Mouse (Mus musculus) layer of hippocampus, adult 8-10 months (tissue): ENCODE measurements around the gene Defa21. TPM values are rescaled to one million over a fixed set of nuclear protein-coding genes. Genes with fewer than 3 reads are reported as not detected.
"Not testable (repeated sequence)": the region's sequence is repeated elsewhere in the genome, so short reads cannot be mapped to it uniquely, and the experiment has no call there.

Source experiments
- DNase-seq, 2 experiments: peaks; one replicate each; pipeline ENCODE4 v3.0.0; 2022; ENCODE audit warnings: low spot score in 2 of 2
- total RNA-seq, 4 experiments: library from RNA; stranded (reverse); gene quantifications; 2 replicates each; pipeline ENCODE4 v1.2.4; 2022

The Defa21 gene
- not detected for total RNA-seq

DNA sequence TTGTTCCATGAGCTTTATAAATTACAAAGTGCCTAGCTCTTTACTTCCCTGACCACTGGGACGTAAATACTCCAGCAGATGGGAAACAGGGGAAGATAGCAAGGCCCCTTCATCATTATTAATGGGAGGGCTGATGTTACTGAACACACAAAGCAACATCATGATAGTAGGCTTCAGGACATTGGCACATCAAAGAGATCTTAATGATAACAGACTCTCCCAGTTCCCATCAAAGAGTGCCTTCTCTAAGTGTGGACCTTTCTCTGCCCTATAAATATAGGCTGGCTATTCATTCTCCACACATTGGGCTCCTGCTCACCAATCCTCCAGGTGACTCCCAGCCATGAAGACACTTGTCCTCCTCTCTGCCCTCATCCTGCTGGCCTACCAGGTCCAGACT, at the start of gene Defa21:
TSS of gene Defa21 (plus strand) at position 301 of the 400 bp plus-strand sequence.
- not testable (repeated sequence) for DNase-seq

DNA sequence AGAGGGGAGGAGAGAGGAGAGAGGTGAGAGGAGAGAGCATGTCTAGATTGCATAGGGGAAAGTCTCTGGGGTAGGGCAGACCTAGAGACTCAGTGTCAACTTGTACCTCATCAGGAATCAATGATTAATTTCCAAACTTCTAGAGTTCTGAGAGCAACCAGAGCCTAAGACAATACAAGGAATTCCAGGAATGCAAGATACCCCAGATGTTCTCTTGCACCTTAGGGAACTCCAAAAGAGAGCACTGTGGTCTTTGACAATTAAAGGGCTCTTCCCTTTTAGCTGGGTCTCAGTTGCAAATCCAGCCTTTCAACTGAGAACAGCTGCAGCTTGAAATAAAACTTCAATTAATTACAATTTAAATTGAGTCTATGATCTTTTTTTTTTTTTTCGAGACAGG, 45.5 kb upstream of the Defa21 start:
- no peak for DNase-seq

DNA sequence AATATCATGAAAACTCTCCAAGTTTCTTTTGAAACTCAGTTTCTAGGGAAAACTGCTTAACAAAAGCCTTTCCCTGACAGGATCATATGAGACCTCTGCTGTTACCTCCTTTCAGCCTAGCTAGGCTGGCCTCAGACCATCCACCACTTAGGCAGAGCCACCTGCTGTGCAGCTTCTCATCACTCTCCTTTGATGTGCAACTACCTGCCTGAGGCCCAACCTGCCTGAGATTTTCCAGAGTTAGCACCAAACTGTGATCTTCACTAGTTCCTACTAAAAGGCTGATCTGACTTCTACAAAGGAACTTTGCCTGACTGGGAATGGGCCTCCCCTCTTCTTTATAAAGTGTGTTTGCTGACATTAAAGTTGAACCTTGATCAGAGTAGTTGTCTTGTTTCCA, 31.3 kb upstream of the Defa21 start:
- not testable (repeated sequence) for DNase-seq

DNA sequence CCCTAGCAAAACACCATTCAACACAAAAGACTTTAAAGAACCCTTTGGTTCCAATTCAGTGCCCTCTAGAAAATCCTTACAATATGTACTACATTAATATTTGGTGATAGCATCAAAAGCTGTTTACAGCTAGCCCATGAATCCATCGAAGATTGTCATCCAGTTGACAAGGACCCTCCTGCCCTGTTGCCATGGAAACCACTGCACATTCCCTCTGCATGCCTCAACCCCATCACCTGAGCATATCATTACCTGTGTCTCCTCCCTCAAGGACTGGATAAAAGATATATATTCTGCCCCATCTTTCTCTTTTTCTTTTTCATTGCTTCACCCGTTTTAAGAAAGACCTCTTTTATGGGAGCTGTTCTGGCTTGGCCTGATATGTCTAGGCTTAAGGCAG, 28.6 kb upstream of the Defa21 start:
- no peak for DNase-seq

- no peak for DNase-seq
These were observed 28.1 kb upstream of the Defa21 start for GRCm38 (mm10) chr8:20997291-20997690.

DNA sequence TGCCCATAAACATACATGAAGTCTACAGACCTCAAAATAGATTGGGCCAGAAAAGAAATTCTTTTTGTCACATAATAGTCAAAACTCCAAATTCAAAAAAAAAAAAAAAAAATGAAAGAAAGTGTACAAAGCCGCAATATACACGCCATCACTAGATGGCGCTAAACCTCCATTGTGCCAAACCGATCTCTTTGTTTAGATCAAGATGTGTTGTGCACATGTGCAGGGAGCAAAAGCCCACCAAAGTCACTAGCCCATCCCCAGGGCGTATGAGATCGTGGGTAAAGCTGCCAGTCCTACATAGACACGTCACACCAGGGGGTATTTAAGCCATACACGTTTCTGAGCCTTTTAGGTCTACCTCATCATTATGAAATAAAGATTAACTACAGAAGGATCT, 24.2 kb upstream of the Defa21 start:
- no peak for DNase-seq

DNA sequence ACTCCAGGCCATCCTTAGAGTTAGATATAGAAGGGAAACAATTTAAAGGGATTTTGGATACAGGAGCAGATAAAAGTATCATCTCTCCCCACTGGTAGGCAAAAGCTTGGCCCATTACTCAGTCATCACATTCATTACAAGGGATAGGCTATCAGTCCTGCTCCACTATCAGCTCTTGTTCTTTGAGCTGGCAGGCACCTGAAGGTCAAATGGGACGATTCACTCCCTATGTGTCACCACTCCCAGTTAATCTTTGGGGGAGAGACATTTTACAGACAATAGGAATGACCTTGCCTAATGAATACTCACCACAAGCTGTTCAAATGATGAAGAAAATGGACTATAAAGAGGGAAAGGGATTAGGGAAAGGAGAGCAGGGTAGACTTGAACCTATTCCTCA, 18.5 kb upstream of the Defa21 start:
- DNase-seq, result no peak

DNA sequence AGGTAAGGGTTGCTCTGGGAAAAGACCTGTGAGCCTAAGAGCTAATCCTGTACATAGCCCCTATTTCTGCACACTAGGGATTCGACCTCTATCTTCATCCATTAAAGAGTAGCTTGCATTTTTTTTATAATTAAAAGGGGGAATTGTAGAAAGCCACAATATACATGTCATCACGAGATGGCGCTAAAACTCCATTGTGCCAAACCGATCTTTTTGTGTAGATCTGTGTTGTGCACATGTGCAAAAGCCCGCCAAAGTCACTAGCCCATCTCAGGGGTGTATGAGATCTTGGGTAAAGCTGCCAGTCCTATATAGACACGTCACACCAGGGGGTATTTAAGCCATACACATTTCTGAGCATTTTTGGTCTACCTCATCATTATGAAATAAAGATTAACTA, 16.8 kb upstream of the Defa21 start:
- DNase-seq, result not testable (repeated sequence)

- DNase-seq, result not testable (repeated sequence)
These were observed 14.8 kb upstream of the Defa21 start for GRCm38 (mm10) chr8:21010548-21010947.

DNA sequence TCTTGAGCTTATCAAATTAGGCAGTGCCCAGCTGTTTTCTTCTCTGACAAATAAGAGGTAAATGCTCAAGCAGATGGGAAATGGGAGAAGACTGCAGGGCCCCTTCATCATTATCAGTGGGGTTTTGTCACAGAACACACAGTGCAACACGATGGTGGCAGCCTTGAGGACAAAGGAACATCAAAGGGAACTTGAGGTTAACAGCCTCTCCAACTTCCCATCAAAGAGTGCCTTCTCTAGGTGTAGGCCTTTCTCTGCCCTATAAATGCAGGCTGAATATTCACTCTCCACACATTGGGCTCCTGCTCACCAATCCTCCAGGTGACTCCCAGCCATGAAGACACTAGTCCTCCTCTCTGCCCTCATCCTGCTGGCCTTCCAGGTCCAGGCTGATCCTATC, 29.4 kb downstream of the Defa21 start, which contains the start of gene Defa23:
TSS of gene Defa23 (plus strand) at position 301 of the 400 bp plus-strand sequence.
- DNase-seq, result not testable (repeated sequence)

DNA sequence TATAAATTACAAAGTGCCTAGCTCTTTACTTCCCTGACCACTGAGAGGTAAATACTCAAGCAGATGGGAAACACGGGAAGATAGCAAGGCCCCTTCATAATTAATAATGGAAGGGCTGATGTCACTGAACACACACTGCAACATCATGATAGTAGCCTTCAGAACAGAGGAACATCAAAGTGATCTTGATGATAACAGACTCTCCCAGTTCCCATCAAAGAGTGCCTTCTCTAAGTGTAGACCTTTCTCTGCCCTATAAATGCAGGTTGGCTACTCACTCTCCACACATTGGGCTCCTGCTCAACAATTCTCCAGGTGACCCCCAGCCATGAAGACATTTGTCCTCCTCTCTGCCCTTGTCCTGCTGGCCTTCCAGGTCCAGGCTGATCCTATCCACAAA, 39.4 kb downstream of the Defa21 start, which contains the start of gene Defa35:
TSS of gene Defa35 (plus strand) at position 301 of the 400 bp plus-strand sequence.
- not testable (repeated sequence) for DNase-seq

Other genes with a start within 250 kb of the Defa21 start
- gene Defb33, start 132.9 kb upstream of the Defa21 start, total RNA-seq, result not detected
- gene Gm15056, start 122.9 kb upstream of the Defa21 start, total RNA-seq, result not detected
- gene Gm6040, start 103.5 kb upstream of the Defa21 start, total RNA-seq, result not detected
- not detected for gene AY761185, start 80.8 kb upstream of the Defa21 start, total RNA-seq
- not detected for gene Defa23, start 29.5 kb downstream of the Defa21 start, total RNA-seq
- not detected for gene Defa35, start 39.5 kb downstream of the Defa21 start, total RNA-seq
- gene Defa25, start 58.9 kb downstream of the Defa21 start, total RNA-seq, result not detected
- gene Gm14851, start 70.5 kb downstream of the Defa21 start, total RNA-seq, result not detected
- not detected for gene Defa30, start 109.1 kb downstream of the Defa21 start, total RNA-seq
- not detected for gene Defa22, start 136.7 kb downstream of the Defa21 start, total RNA-seq
- not detected for gene Defa31, start 166.1 kb downstream of the Defa21 start, total RNA-seq
- gene Gm15293, start 176.0 kb downstream of the Defa21 start, total RNA-seq, result not detected
- gene Gm15292, start 224.2 kb downstream of the Defa21 start, total RNA-seq, result not detected